Mouse (Mus musculus): Measurements from ENCODE around the gene Slco2a1. TPM values are rescaled to one million over a fixed set of nuclear protein-coding genes. Genes with fewer than 3 reads are reported as not detected.
A peak's percentile ranks its signal among the peaks of the same experiment; 100 is the strongest.

Gene Slco2a1
- polyA plus RNA-seq, 1 experiment from 2014 or later = 70.0 TPM

DNA sequence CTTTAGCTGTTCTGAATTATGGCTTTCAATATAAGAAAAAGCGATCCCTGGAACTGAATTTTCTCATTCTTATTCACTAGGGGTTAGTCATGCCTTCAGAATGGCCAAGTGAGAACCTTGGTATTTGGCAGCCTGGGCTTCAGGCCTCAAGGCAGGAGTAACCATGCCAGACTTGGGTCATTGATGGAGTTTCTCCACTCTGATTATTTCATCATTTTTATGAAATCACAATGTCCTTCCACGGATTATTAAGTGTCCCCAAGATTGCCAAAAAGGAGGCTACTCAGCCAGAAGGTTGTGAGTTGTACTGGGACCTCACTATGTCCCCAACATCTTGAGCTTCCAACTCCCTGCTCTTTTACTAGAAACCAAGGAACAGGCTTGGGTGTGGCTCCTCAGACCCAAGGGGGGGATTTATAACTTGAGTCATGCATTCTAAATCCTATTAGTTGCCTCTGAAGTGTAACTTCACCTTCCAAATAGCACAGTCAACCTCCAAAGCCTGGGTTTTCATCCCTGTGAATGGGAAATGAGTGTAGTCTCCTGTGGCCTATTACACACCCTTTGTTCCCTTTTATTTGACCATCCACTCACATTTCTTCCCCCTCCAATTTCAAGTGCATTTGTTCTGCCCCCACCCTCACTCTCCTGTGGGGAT, 16.0 kb upstream of the Slco2a1 start:
- Histone ChIP-seq H3K9me3 (ENCODE audit: low read length) (no peaks in the 10 kb centered on the region), H3K9ac (replicated peaks; ENCODE audit: low read depth) (no peak overlapping the region), H3K27me3 (replicated peaks; ENCODE audit: insufficient read depth, low read length) (no peaks in the 10 kb centered on the region), H3K4me3 (ENCODE audit: low read depth, low read length) (no peak overlapping the region), H3K4me2 (replicated peaks; ENCODE audit: low read depth, low read length) (no peak overlapping the region), H3K4me1 (ENCODE audit: insufficient read depth, low read depth, low read length) (no peaks in the 10 kb centered on the region), H3K36me3 (ENCODE audit: insufficient read depth, low read length) (no peaks in the 10 kb centered on the region), H3K27ac (ENCODE audit: low read length) (no peak overlapping the region)
- ATAC-seq = no peak
- TF ChIP-seq CTCF (IDR thresholded peaks at IDR 0.05) (no peak), EP300 (IDR thresholded peaks at IDR 0.05) (no peak)
- no peak for DNase-seq (ENCODE audit: low spot score)
- 71% methylated on average over 2 of the region's 2 CpGs for WGBS

DNA sequence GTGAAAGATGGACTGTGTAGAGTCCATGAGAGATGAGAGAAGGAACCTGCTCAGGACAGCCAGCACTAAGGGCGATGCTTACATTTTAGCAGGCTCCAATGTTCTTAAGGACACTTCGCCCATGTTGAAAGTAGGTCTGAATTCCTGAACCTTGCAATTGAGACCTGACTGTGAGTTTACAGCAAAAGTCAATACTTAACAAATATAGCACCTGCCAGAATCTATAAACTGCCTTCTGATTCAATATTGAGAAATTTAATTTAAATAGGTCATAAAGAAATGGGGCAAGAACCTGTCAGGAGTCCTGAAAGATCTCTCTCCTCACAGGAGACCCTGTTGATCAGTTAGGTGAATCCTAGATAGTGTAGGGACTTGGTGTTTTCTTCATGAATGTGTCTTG, 12.6 kb upstream of the Slco2a1 start:
- Histone ChIP-seq H3K27me3 (replicated peaks; ENCODE audit: insufficient read depth, low read length) (no peaks in the 10 kb centered on the region), H3K4me2 (replicated peaks; ENCODE audit: low read depth, low read length) (no peak overlapping the region), H3K9ac (replicated peaks; ENCODE audit: low read depth) (no peak overlapping the region), H3K4me3 (ENCODE audit: low read depth, low read length) (no peak overlapping the region), H3K27ac (ENCODE audit: low read length) (no peak overlapping the region), H3K36me3 (ENCODE audit: insufficient read depth, low read length) (no peaks in the 10 kb centered on the region), H3K9me3 (ENCODE audit: low read length) (no peaks in the 10 kb centered on the region), H3K4me1 (ENCODE audit: insufficient read depth, low read depth, low read length) (no peaks in the 10 kb centered on the region)
- WGBS = 71% methylated on average over 2 of the region's 2 CpGs
- ATAC-seq (no peak), DNase-seq (ENCODE audit: low spot score) (no peak)
- TF ChIP-seq CTCF (IDR thresholded peaks at IDR 0.05) = no peak
- no peak for TF ChIP-seq EP300 (IDR thresholded peaks at IDR 0.05)

- TF ChIP-seq EP300 (IDR thresholded peaks at IDR 0.05) = no peak
- TF ChIP-seq CTCF (IDR thresholded peaks at IDR 0.05) = no peak
- WGBS = 55% methylated on average over 1 of the region's 1 CpGs
- no peak for ATAC-seq
Observed at GRCm38 (mm10) chr9:102977090-102977489, 11.4 kb upstream of the Slco2a1 start.

DNA sequence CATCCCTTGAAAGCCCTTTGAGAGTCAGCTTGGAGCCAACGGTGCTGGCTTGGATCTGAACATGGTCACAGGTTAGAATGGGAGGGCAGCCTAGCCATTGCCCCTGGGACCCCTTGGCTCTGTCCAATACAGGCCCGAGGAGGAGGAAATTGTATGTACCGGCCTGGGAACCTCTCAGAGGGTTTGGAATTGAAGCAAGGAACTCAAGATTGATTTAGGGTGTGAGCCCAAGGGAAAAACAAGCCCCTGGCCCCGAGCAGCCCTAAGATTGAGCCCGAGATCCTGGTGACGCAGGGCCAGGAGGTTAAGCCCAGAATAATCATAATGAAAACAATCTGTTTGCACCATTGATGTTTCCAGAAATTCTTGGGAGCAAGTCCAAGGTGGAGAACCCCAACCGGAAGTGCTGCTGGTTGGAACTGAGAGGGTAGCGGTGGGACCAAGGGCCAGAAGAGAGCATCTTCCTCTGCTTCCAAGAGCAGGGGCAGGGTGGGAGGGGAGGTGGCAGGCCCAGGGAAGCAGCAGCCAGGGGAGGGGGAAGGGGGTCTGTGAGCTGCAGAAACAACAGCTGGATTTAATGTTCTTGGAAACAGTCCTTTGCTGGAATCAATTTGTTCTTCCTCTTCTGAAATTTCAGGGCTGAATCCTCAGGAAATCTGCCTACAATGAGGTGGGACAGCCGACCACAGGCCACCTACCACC, 10.6 kb upstream of the Slco2a1 start:
- ATAC-seq = peak; percentile 70
- H3K4me2 ChIP-seq (replicated peaks; ENCODE audit: low read depth, low read length) = no peak overlapping the region
- H3K36me3 ChIP-seq (ENCODE audit: insufficient read depth, low read length) = no peaks in the 10 kb centered on the region
- TF ChIP-seq CTCF (IDR thresholded peaks at IDR 0.05) (no peak), EP300 (IDR thresholded peaks at IDR 0.05) (no peak)
- no peak overlapping the region for H3K4me3 ChIP-seq (ENCODE audit: low read depth, low read length)
- no peak overlapping the region for H3K9ac ChIP-seq (replicated peaks; ENCODE audit: low read depth)
- no peaks in the 10 kb centered on the region for H3K9me3 ChIP-seq (ENCODE audit: low read length)
- peak overlapping the region; percentile 15; the same call in 1 of the 2 replicates for H3K27ac ChIP-seq (ENCODE audit: low read length)
- 61% methylated on average over 9 of the region's 9 CpGs for WGBS
- peaks cover 7% of the 10 kb centered on the region; the same call in 1 of the 2 replicates for H3K4me1 ChIP-seq (ENCODE audit: insufficient read depth, low read depth, low read length)
- no peaks in the 10 kb centered on the region for H3K27me3 ChIP-seq (replicated peaks; ENCODE audit: insufficient read depth, low read length)
- DNase-seq (ENCODE audit: low spot score) = peak; percentile 38

More at GRCm38 (mm10) chr9:102977090-102977489, 11.4 kb upstream of the Slco2a1 start:
- Histone ChIP-seq H3K27me3 (replicated peaks; ENCODE audit: insufficient read depth, low read length) (no peaks in the 10 kb centered on the region), H3K4me2 (replicated peaks; ENCODE audit: low read depth, low read length) (no peak overlapping the region), H3K9ac (replicated peaks; ENCODE audit: low read depth) (no peak overlapping the region), H3K36me3 (ENCODE audit: insufficient read depth, low read length) (no peaks in the 10 kb centered on the region), H3K4me1 (ENCODE audit: insufficient read depth, low read depth, low read length) (peaks cover 4% of the 10 kb centered on the region; the same call in 1 of the 2 replicates), H3K4me3 (ENCODE audit: low read depth, low read length) (no peak overlapping the region), H3K27ac (ENCODE audit: low read length) (no peak overlapping the region), H3K9me3 (ENCODE audit: low read length) (no peaks in the 10 kb centered on the region)
- no peak for DNase-seq (ENCODE audit: low spot score)

- TF ChIP-seq EP300 (IDR thresholded peaks at IDR 0.05) (no peak), CTCF (IDR thresholded peaks at IDR 0.05) (no peak)
- no peak overlapping the region for H3K9ac ChIP-seq (replicated peaks; ENCODE audit: low read depth)
- ATAC-seq (no peak), DNase-seq (ENCODE audit: low spot score) (no peak)
- H3K4me1 ChIP-seq (ENCODE audit: insufficient read depth, low read depth, low read length) = peaks cover 7% of the 10 kb centered on the region; the same call in 1 of the 2 replicates
- 93% methylated on average over 3 of the region's 3 CpGs for WGBS
- H3K36me3 ChIP-seq (ENCODE audit: insufficient read depth, low read length) = no peaks in the 10 kb centered on the region
- no peak overlapping the region for H3K4me3 ChIP-seq (ENCODE audit: low read depth, low read length)
- H3K9me3 ChIP-seq (ENCODE audit: low read length) = no peaks in the 10 kb centered on the region
- H3K27me3 ChIP-seq (replicated peaks; ENCODE audit: insufficient read depth, low read length) = no peaks in the 10 kb centered on the region
- H3K27ac ChIP-seq (ENCODE audit: low read length) = no peak overlapping the region
- no peak overlapping the region for H3K4me2 ChIP-seq (replicated peaks; ENCODE audit: low read depth, low read length)
Observed at GRCm38 (mm10) chr9:102979011-102979700, 9.4 kb upstream of the Slco2a1 start.

DNA sequence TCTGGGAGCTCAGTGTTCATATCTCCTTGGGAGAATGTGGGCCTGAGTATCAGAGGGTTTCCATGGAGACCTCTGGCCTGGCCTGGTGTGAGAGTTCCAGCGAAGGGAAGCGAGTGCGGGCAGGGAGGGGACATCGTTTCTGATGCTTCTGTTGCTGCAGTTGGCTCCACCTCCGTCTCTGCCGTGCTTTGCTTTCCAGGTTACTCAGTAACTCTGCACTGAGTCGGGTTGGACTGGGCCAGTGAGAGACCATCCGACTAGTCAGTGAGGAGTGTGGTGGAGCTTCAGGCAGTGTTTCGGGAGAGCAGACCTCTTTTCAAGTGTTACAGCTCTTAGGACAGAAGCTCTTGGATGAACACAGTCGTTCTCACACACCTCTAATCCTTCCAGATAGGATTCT, 8.6 kb upstream of the Slco2a1 start:
- DNase-seq (ENCODE audit: low spot score) = no peak
- Histone ChIP-seq H3K4me1 (ENCODE audit: insufficient read depth, low read depth, low read length) (peaks cover 7% of the 10 kb centered on the region; the same call in 1 of the 2 replicates), H3K27ac (ENCODE audit: low read length) (no peak overlapping the region), H3K36me3 (ENCODE audit: insufficient read depth, low read length) (no peaks in the 10 kb centered on the region), H3K4me2 (replicated peaks; ENCODE audit: low read depth, low read length) (no peak overlapping the region), H3K9ac (replicated peaks; ENCODE audit: low read depth) (no peak overlapping the region), H3K27me3 (replicated peaks; ENCODE audit: insufficient read depth, low read length) (no peaks in the 10 kb centered on the region), H3K9me3 (ENCODE audit: low read length) (no peaks in the 10 kb centered on the region), H3K4me3 (ENCODE audit: low read depth, low read length) (no peak overlapping the region)
- ATAC-seq = no peak
- 48% methylated on average over 10 of the region's 10 CpGs for WGBS
- no peak for TF ChIP-seq EP300 (IDR thresholded peaks at IDR 0.05)
- no peak for TF ChIP-seq CTCF (IDR thresholded peaks at IDR 0.05)
